Mouse (Mus musculus) forebrain, postnatal 0 days (tissue): ENCODE results near the gene Dpep1. TPM values are rescaled to one million over a fixed set of nuclear protein-coding genes. Genes with fewer than 3 reads are reported as not detected.

Experiments used
- ATAC-seq: fragments of 200-750 bp; cut with Nextera tagmentation; 2 replicates; pipeline ENCODE4 v1.8.0; 2017; ENCODE audit warnings: mild to moderate bottlenecking, moderate library complexity
- DNase-seq: peaks from one replicate; pipeline ENCODE4 v3.0.0-alpha.2; 2015
- H3K27ac ChIP-seq: fragments of 300-500 bp; sonication (generic); 2 replicates; pipeline ENCODE4 v1.5.1; 2014; ENCODE audit warnings: low read depth, mild to moderate bottlenecking, antibody characterized with exemption, low read length, moderate library complexity, mixed read lengths
- H3K27me3 ChIP-seq: fragments of 300-500 bp; sonication (generic); 2 replicates; pipeline ENCODE4 v1.6.1; 2014; ENCODE audit warnings: mild to moderate bottlenecking, low read length, mixed read lengths; ENCODE audit not compliant: insufficient read depth
- H3K36me3 ChIP-seq: fragments of 300-500 bp; sonication (generic); 2 replicates; pipeline ENCODE4 v1.6.1; 2014; ENCODE audit warnings: mild to moderate bottlenecking, moderate library complexity; ENCODE audit not compliant: insufficient read depth
- H3K4me1 ChIP-seq: fragments of 300-500 bp; sonication (generic); 2 replicates; pipeline ENCODE4 v1.6.1; 2014; ENCODE audit warnings: antibody characterized with exemption; ENCODE audit not compliant: insufficient read depth
- H3K4me2 ChIP-seq: fragments of 300-500 bp; sonication (generic); 2 replicates; pipeline ENCODE4 v1.6.1; 2014; ENCODE audit warnings: low read depth, mild to moderate bottlenecking, moderate library complexity
- H3K4me3 ChIP-seq: fragments of 300-500 bp; sonication (generic); 2 replicates; pipeline ENCODE4 v1.5.1; 2014; ENCODE audit warnings: low read depth, low read length, mixed read lengths
- H3K9ac ChIP-seq: fragments of 300-500 bp; sonication (generic); 2 replicates; pipeline ENCODE4 v1.6.1; 2014; ENCODE audit warnings: mild to moderate bottlenecking
- H3K9me3 ChIP-seq: fragments of 300-500 bp; sonication (generic); 2 replicates; pipeline ENCODE4 v1.6.1; 2016; ENCODE audit warnings: low read length
- CTCF ChIP-seq: sonication (generic); IDR thresholded peaks from 2 replicates; pipeline ENCODE4 v1.5.1; 2016; ENCODE audit warnings: antibody characterized with exemption, control low read depth, low read depth
- WGBS: fragments of 180-500 bp; shearing (Covaris S2); extraction: QIAGEN DNeasy Blood & Tissue Kit; methylation state at CpG from one replicate; pipeline ENCODE4 v1.1.7; 2014; 5-methylcytosine and 5-hydroxymethylcytosine counted together
- polyA plus RNA-seq: library from polyadenylated mRNA; unstranded; fragments of >200 nt; fragmentation: Nextera tagmentation; extraction: Ambion mirVana; gene quantifications from 2 replicates; pipeline ENCODE4 v1.2.1, GENCODE M21; 2015
- total RNA-seq: library from RNA; depleted of rRNA; stranded (reverse); fragments of >200 nt; gene quantifications from 2 replicates; pipeline ENCODE4 v1.2.3, GENCODE M21; 2014; rRNA removed

The Dpep1 gene
- total RNA-seq, result 0.15 and 0.57 TPM in 2 replicates
- 0.23 and 0.46 TPM in 2 replicates for polyA plus RNA-seq

GRCm38 (mm10) chr8:123185566-123186409 is at the start of gene Dpep1:
TSS of gene Dpep1 (plus strand) at chr8:123186242.
- H3K27me3 ChIP-seq, result no peaks in the 10 kb centered on the region
- DNase-seq (no peak), ATAC-seq (no peak)
- no peaks in the 10 kb centered on the region for H3K4me1 ChIP-seq
- 60% methylated on average over 19 of the region's 19 CpGs for WGBS
- H3K4me2 ChIP-seq, result no peak within 1 kb of the TSS
- no peak within 1 kb of the TSS for H3K9ac ChIP-seq
- no peaks in the 10 kb centered on the region for H3K36me3 ChIP-seq
- no peak within 1 kb of the TSS for H3K27ac ChIP-seq
- H3K4me3 ChIP-seq, result no peak within 1 kb of the TSS
- H3K9me3 ChIP-seq, result no peaks in the 10 kb centered on the region
- TF ChIP-seq CTCF, result no peak

- Histone ChIP-seq H3K36me3 (no peaks in the 10 kb centered on the region), H3K9me3 (no peaks in the 10 kb centered on the region), H3K4me1 (peaks cover 20% of the 10 kb centered on the region), H3K4me2 (no peak overlapping the region), H3K9ac (no peak overlapping the region), H3K27me3 (no peaks in the 10 kb centered on the region), H3K4me3 (no peak overlapping the region), H3K27ac (no peak overlapping the region)
- WGBS, result 85% methylated on average over 9 of the region's 9 CpGs
- DNase-seq (no peak), ATAC-seq (no peak)
- no peak for TF ChIP-seq CTCF
These were observed 49.8 kb upstream of the Dpep1 start for GRCm38 (mm10) chr8:123136287-123136686.

- Histone ChIP-seq H3K27ac (0 out of 2 replicates have a peak overlapping the region, but pooled peaks have one; percentile 11), H3K4me2 (no peak overlapping the region), H3K4me1 (peaks cover 20% of the 10 kb centered on the region), H3K36me3 (no peaks in the 10 kb centered on the region), H3K9ac (no peak overlapping the region), H3K4me3 (no peak overlapping the region), H3K27me3 (no peaks in the 10 kb centered on the region), H3K9me3 (no peaks in the 10 kb centered on the region)
- WGBS, result 5% methylated on average over 2 of the region's 2 CpGs
- ATAC-seq (peak; percentile 73), DNase-seq (peak; percentile 66)
- no peak for TF ChIP-seq CTCF
These were observed 48.4 kb upstream of the Dpep1 start for GRCm38 (mm10) chr8:123137645-123138077.

- H3K27ac ChIP-seq, result no peak overlapping the region
- H3K27me3 ChIP-seq, result no peaks in the 10 kb centered on the region
- ATAC-seq, result no peak
- no peak for TF ChIP-seq CTCF
- H3K4me3 ChIP-seq, result no peak overlapping the region
- 61% methylated on average over 4 of the region's 4 CpGs for WGBS
- DNase-seq, result no peak
- H3K9ac ChIP-seq, result no peak overlapping the region
- H3K9me3 ChIP-seq, result no peaks in the 10 kb centered on the region
- H3K4me2 ChIP-seq, result no peak overlapping the region
- peaks cover 20% of the 10 kb centered on the region for H3K4me1 ChIP-seq
- no peaks in the 10 kb centered on the region for H3K36me3 ChIP-seq
These were observed 47.3 kb upstream of the Dpep1 start for GRCm38 (mm10) chr8:123138741-123139140.

- Histone ChIP-seq H3K9me3 (no peaks in the 10 kb centered on the region), H3K27ac (peak overlapping the region; percentile 45; the same call in 1 of the 2 replicates), H3K9ac (no peak overlapping the region), H3K4me1 (0 out of 2 replicates have a peak, but pooled peaks cover 4% of the 10 kb centered on the region), H3K4me2 (no peak overlapping the region), H3K27me3 (no peaks in the 10 kb centered on the region), H3K4me3 (no peak overlapping the region), H3K36me3 (no peaks in the 10 kb centered on the region)
- DNase-seq, result peak; percentile 82
- no peak for TF ChIP-seq CTCF
- 47% methylated on average over 14 of the region's 14 CpGs for WGBS
- peak; percentile 67 for ATAC-seq
These were observed 44.1 kb upstream of the Dpep1 start for GRCm38 (mm10) chr8:123141741-123142462.

- H3K4me1 ChIP-seq, result no peaks in the 10 kb centered on the region
- 67% methylated on average over 6 of the region's 6 CpGs for WGBS
- H3K36me3 ChIP-seq, result no peaks in the 10 kb centered on the region
- no peak overlapping the region for H3K4me3 ChIP-seq
- no peaks in the 10 kb centered on the region for H3K27me3 ChIP-seq
- H3K4me2 ChIP-seq, result no peak overlapping the region
- ATAC-seq (no peak), DNase-seq (no peak)
- TF ChIP-seq CTCF, result 0 out of 2 replicates have a peak, but pooled peaks have one; percentile 14
- H3K9me3 ChIP-seq, result no peaks in the 10 kb centered on the region
- H3K9ac ChIP-seq, result no peak overlapping the region
- H3K27ac ChIP-seq, result no peak overlapping the region
These were observed 40.8 kb upstream of the Dpep1 start for GRCm38 (mm10) chr8:123145279-123145678.
